Mouse (Mus musculus): ENCODE data around the gene Reg3b.
"Not testable (repeated sequence)": the region's sequence is repeated elsewhere in the genome, so short reads cannot be mapped to it uniquely, and the experiment has no call there.

Reg3b gene

GRCm38 (mm10) chr6:78370357-78370756, at the start of gene Reg3b:
Gene Reg3b (plus strand): TSS chr6:78370657.
- no peak for DNase-seq

GRCm38 (mm10) chr6:78327798-78328197, 42.7 kb upstream of the Reg3b start:
- DNase-seq: peak; percentile 6

DNA sequence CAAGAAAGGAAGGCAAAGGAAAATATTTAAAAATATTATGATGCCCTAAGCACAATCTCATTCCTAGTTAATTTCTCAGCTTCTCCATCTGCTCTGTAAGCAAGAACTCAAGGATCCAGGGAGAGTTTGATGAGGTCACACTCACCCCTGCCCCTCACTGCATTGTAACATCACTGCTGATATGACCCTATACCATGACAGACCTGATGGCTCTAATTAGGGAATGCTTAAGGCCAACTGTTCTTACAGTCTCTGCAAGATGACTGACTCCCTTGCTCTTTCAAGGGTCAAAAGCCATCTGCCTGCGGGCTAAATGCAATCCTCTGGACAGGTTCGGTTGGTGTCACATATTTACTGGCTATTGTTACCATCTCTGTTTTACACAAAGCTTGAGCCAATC, 41.3 kb upstream of the Reg3b start:
- no peak for DNase-seq

DNA sequence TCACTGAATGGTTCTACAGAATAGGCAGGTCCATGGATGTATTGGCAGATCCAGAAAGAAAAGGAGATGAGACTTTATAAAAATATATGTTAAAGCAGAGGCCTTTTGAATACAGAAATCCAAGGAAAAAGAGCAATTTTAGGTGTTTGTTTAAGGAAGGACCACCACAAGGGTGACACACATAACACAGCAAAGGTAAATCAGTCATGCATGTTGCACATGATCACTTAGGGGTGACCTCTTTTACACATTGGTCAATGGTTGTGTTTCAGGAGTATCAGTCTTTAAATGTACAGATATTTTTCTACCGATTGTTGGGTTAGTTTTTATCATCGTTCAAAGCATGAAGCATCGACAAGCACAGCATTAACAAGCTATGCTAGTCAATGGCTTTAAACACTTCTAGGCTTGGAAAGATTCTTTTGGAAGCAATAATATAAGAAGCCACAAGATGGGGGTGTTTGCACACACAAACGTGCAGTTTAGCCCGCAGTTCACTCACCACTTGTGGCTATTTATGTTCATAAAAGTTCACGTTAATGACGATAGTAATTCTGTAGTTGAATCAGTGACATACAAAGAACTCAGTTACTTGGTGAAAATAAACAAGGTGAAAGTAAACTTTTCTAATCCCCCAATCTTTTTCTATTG, 38.4 kb upstream of the Reg3b start:
- DNase-seq: peak; percentile 10

DNA sequence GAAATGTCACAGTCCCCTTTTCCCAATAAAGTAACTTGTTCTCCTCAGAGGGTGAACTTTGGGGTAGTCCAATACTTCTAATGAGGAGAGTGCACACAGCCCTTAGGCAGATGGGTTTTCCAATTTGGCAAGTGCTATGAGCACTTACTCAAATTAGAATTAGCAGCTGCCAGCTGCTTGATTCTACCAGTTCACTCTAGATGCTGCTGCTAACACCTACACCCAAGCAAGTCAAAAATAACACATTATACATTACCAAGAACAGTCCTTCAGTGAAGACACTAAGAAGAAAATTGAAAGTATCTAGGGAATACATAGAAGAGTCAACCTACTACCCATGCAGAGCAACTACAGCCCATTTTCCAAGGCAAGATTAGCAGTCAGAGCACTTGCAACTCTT, 30.2 kb upstream of the Reg3b start:
- DNase-seq: peak; percentile 56

GRCm38 (mm10) chr6:78341689-78342088, 28.8 kb upstream of the Reg3b start:
- no peak for DNase-seq

GRCm38 (mm10) chr6:78361971-78362563, 8.4 kb upstream of the Reg3b start:
- no peak for DNase-seq

GRCm38 (mm10) chr6:78378765-78379164, 8.3 kb downstream of the Reg3b start, which contains the start of gene Reg3d:
Gene Reg3d (minus strand): TSS chr6:78378865.
- no peak for DNase-seq

GRCm38 (mm10) chr6:78380409-78380808, 10.0 kb downstream of the Reg3b start, which contains the start of gene Reg3a:
Gene Reg3a (plus strand): TSS chr6:78380709.
- no peak for DNase-seq

- DNase-seq: no peak
Observed at GRCm38 (mm10) chr6:78385609-78386008, 15.2 kb downstream of the Reg3b start.

GRCm38 (mm10) chr6:78395323-78395722, 24.9 kb downstream of the Reg3b start, which contains the start of gene Reg2:
Gene Reg2 (plus strand): TSS chr6:78395623.
- DNase-seq: not testable (repeated sequence)

DNA sequence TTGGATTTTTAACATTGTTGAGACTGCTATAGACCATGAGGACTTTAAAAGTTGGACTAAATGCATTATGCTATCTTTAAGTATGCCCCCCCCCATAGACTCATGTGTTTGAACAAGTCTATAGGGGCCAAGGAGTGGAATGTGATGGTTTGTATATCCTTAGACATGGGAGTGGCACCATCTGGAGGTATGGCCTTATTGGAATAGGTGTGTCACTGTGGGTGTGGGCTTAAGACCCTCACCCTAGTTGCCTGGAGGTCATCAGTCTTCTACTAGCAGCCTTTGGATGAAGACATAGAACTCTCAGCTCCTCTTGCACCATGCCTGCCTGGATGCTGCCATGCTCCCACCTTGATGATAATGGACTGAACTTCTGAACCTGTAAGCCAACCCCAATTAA, 52.0 kb downstream of the Reg3b start, which contains the start of gene Reg1:
TSS of gene Reg1 (plus strand) at position 301 of the 400 bp plus-strand sequence.
- not testable (repeated sequence) for DNase-seq
